9 mouse cellular contexts compared by ENCODE assay signal in genomic region chr3:69208441-69209309, GRCm38 (mm10). TPM values are rescaled to one million over a fixed set of nuclear protein-coding genes. Genes with fewer than 3 reads are reported as not detected.
DNase-seq lines count a peak whose midpoint lies in the region; ATAC-seq and TF ChIP-seq lines count a peak whose summit lies in the region.
"Had no signal": no experiment of that assay in that cellular context is flagged by ENCODE, and none has a peak within 500 bp of the region (broad histone marks: within the 10 kb centered on the region; RNA-seq: fewer than 3 reads in every experiment).

No protein-coding gene starts in this region.

- no peaks in the 10 kb centered on the region for H3K4me1 ChIP-seq in lung, adult 2 months (ENCODE audit: control insufficient read depth, insufficient read depth, low read length)
- no peaks in the 10 kb centered on the region for H3K4me1 ChIP-seq in limb, embryonic 11.5 days (ENCODE audit: control insufficient read depth, insufficient read depth, low read length)
- no peaks in the 10 kb centered on the region for H3K4me1 ChIP-seq in stomach, embryonic 14.5 days (ENCODE audit: control insufficient read depth, insufficient read depth, low read length)
- H3K4me1 ChIP-seq: limb, embryonic 13.5 days had no signal

- WGBS in lung, adult 2 months: 46% methylated on average over 12 of the region's 12 CpGs
- WGBS in limb, embryonic 11.5 days: 68% methylated on average over 12 of the region's 12 CpGs
- WGBS in stomach, embryonic 14.5 days: 49% methylated on average over 12 of the region's 12 CpGs

- no peak for TF ChIP-seq POLR2A in lung, adult 2 months (IDR thresholded peaks at IDR 0.05; ENCODE audit: borderline replicate concordance, extremely low read depth, low read depth, low read length)

- H3K27me3 ChIP-seq in limb, embryonic 11.5 days (ENCODE audit: control insufficient read depth, insufficient read depth, low read length): no peaks in the 10 kb centered on the region
- H3K27me3 ChIP-seq in stomach, embryonic 14.5 days (ENCODE audit: control insufficient read depth, insufficient read depth, low read length): no peaks in the 10 kb centered on the region
- H3K27me3 ChIP-seq: limb, embryonic 13.5 days had no signal

- DNase-seq in adrenal gland, adult 8-10 months: peak; percentile 17
- no peak for DNase-seq in adrenal gland, postnatal 4 days (ENCODE audit: low spot score in 2 of 2)
- no peak for DNase-seq in lung, adult 2 months
- DNase-seq in lung, adult 18-20 months: no peak
- DNase-seq in embryo, embryonic 11 days: peak; percentile 51
- DNase-seq in limb, embryonic 11.5 days (ENCODE audit: low spot score): peak; percentile 49
- DNase-seq in cerebellum, adult 9-11 months: no peak

- H3K9me3 ChIP-seq in limb, embryonic 11.5 days (ENCODE audit: control insufficient read depth, low read length): no peaks in the 10 kb centered on the region
- H3K9me3 ChIP-seq in stomach, embryonic 14.5 days (ENCODE audit: control insufficient read depth, low read depth, low read length): no peaks in the 10 kb centered on the region
- H3K9me3 ChIP-seq: limb, embryonic 13.5 days had no signal

- H3K36me3 ChIP-seq in limb, embryonic 11.5 days (ENCODE audit: control insufficient read depth, insufficient read depth, low read length): no peaks in the 10 kb centered on the region
- H3K36me3 ChIP-seq in stomach, embryonic 14.5 days (ENCODE audit: control insufficient read depth, insufficient read depth, low read length): no peaks in the 10 kb centered on the region
- H3K36me3 ChIP-seq: limb, embryonic 13.5 days had no signal

- H3K4me3 ChIP-seq in lung, adult 2 months (replicated peaks; ENCODE audit: extremely low read depth, low read depth, low read length): no peak overlapping the region
- no peak overlapping the region for H3K4me3 ChIP-seq in limb, embryonic 11.5 days (ENCODE audit: low read depth, low read length)
- no peak overlapping the region for H3K4me3 ChIP-seq in stomach, embryonic 14.5 days (ENCODE audit: low read depth, low read length)
- H3K4me3 ChIP-seq: limb, embryonic 13.5 days had no signal

- peak; percentile 59 for TF ChIP-seq CTCF in lung, adult 2 months (IDR thresholded peaks at IDR 0.05; ENCODE audit: insufficient read depth, low read length)

- no peak overlapping the region for H3K9ac ChIP-seq in limb, embryonic 11.5 days (ENCODE audit: low read length)
- H3K9ac ChIP-seq in stomach, embryonic 14.5 days (replicated peaks; ENCODE audit: low read depth, low read length): no peak overlapping the region
- H3K9ac ChIP-seq: limb, embryonic 13.5 days had no signal

- H3K27ac ChIP-seq in limb, embryonic 11.5 days (replicated peaks; ENCODE audit: low read depth, low read length): no peak overlapping the region
- H3K27ac ChIP-seq in stomach, embryonic 14.5 days (ENCODE audit: low read length): no peak overlapping the region
- H3K27ac ChIP-seq: limb, embryonic 13.5 days had no signal

- no peak for ATAC-seq in limb, embryonic 11.5 days (ENCODE audit: insufficient number of reproducible peaks, low FRiP score, low TSS enrichment, low read depth)
- ATAC-seq in stomach, embryonic 14.5 days (ENCODE audit: insufficient number of reproducible peaks, insufficient read depth, low FRiP score, low read depth): peak; percentile 75

- no peak overlapping the region for H3K4me2 ChIP-seq in limb, embryonic 11.5 days (ENCODE audit: low read depth, severe bottlenecking)
- no peak overlapping the region for H3K4me2 ChIP-seq in stomach, embryonic 14.5 days (replicated peaks; ENCODE audit: low read depth, low read length)
- H3K4me2 ChIP-seq: limb, embryonic 13.5 days had no signal

RNA-seq across cellular contexts. Expression of gene Arl14, which starts 13.5 kb away (rescaled TPM):
- total RNA-seq in adrenal gland, adult 8-10 months (2022): not detected
- not detected for total RNA-seq in adrenal gland, postnatal 4 days (2021)
- polyA plus RNA-seq in lung, adult 2 months (2012; rRNA removed): not detected in 2 replicates
- polyA plus RNA-seq in limb, embryonic 11.5 days (2014; fragmentation: Nextera tagmentation; extraction: Ambion mirVana): not detected in 2 replicates
- 11.7 and 12.2 TPM in 2 replicates for polyA plus RNA-seq in stomach, embryonic 14.5 days (2014; fragmentation: Nextera tagmentation; extraction: Ambion mirVana)
- polyA plus RNA-seq: limb, embryonic 13.5 days had no signal

Comparison
In these comparisons a context has a peak if more than half of its experiments do, and no peak if none do; other contexts are left out.
1. DNase-seq: peak in adrenal gland, adult 8-10 months (single experiment), embryo, embryonic 11 days (single experiment) and limb, embryonic 11.5 days (single experiment); none in adrenal gland, postnatal 4 days (0 of 2), lung, adult 2 months (single experiment), lung, adult 18-20 months (0 of 2) and cerebellum, adult 9-11 months (single experiment).
2. RNA of gene Arl14, which starts 13.5 kb away (polyA plus RNA-seq): 11.7 to 12.2 TPM in stomach, embryonic 14.5 days; not detected in lung, adult 2 months and not detected in limb, embryonic 11.5 days; every median in the first group is over 10 times any median in the second.